Comparison of ENCODE assay signal across 8 mouse cellular contexts in genomic region chr1:131962606-131963084, GRCm38 (mm10). TPM values are rescaled to one million over a fixed set of nuclear protein-coding genes. Genes with fewer than 3 reads are reported as not detected.
DNase-seq lines count a peak whose midpoint lies in the region; ATAC-seq and TF ChIP-seq lines count a peak whose summit lies in the region.

TSS of gene Slc45a3 (plus strand) at chr1:131962967.

- TF ChIP-seq EP300 in MEL (IDR thresholded peaks at IDR 0.05; ENCODE audit: low read depth in 1 of 2, low read length in 2 of 2): no peak

- H3K9ac ChIP-seq in MEL (ENCODE audit: control insufficient read depth, low read depth, low read length, poor library complexity, severe bottlenecking): peak within 1 kb of the TSS; percentile 76
- peak within 1 kb of the TSS; percentile 40 for H3K9ac ChIP-seq in embryonic facial prominence, embryonic 15.5 days
- H3K9ac ChIP-seq in hindbrain, embryonic 15.5 days: peak within 1 kb of the TSS; percentile 52
- peak within 1 kb of the TSS; percentile 59 for H3K9ac ChIP-seq in liver, embryonic 12.5 days
- H3K9ac ChIP-seq in neural tube, embryonic 13.5 days: peak within 1 kb of the TSS; percentile 82

- peaks cover 28% of the 10 kb centered on the region for H3K4me1 ChIP-seq in E14TG2a.4 (replicated peaks; ENCODE audit: low read depth, low read length)
- H3K4me1 ChIP-seq in MEL (ENCODE audit: control insufficient read depth in 1 of 2, insufficient read depth in 2 of 2, low read length in 2 of 2): peaks cover 17 to 23% of the 10 kb centered on the region in 2 experiments
- H3K4me1 ChIP-seq in embryonic facial prominence, embryonic 15.5 days: peaks cover 17% of the 10 kb centered on the region
- peaks cover 15% of the 10 kb centered on the region for H3K4me1 ChIP-seq in hindbrain, embryonic 15.5 days (replicated peaks)
- H3K4me1 ChIP-seq in liver, embryonic 12.5 days: peaks cover 15% of the 10 kb centered on the region
- H3K4me1 ChIP-seq in neural tube, embryonic 13.5 days (replicated peaks): peaks cover 40% of the 10 kb centered on the region

- peak; percentile 76 for DNase-seq in MEL (ENCODE audit: low read depth, low spot score)
- DNase-seq in ovary, postnatal 10 days (ENCODE audit: low spot score): no peak

- H3K36me3 ChIP-seq in E14TG2a.4 (ENCODE audit: insufficient read depth, low read length): no peaks in the 10 kb centered on the region
- H3K36me3 ChIP-seq in MEL (ENCODE audit: control insufficient read depth in 1 of 2, insufficient read depth in 2 of 2, low read length in 2 of 2): peaks cover 0 to 33% of the 10 kb centered on the region in 2 experiments; a peak in 2 of 4 replicates
- no peaks in the 10 kb centered on the region for H3K36me3 ChIP-seq in embryonic facial prominence, embryonic 15.5 days
- H3K36me3 ChIP-seq in hindbrain, embryonic 15.5 days: no peaks in the 10 kb centered on the region
- H3K36me3 ChIP-seq in liver, embryonic 12.5 days: no peaks in the 10 kb centered on the region
- no peaks in the 10 kb centered on the region for H3K36me3 ChIP-seq in neural tube, embryonic 13.5 days

- H3K27ac ChIP-seq in MEL (ENCODE audit: control insufficient read depth, low read depth, low read length): peak within 1 kb of the TSS; percentile 76
- H3K27ac ChIP-seq in embryonic facial prominence, embryonic 15.5 days (replicated peaks): no peak within 1 kb of the TSS
- no peak within 1 kb of the TSS for H3K27ac ChIP-seq in hindbrain, embryonic 15.5 days (replicated peaks)
- H3K27ac ChIP-seq in liver, embryonic 12.5 days: no peak within 1 kb of the TSS
- H3K27ac ChIP-seq in neural tube, embryonic 13.5 days (replicated peaks): no peak within 1 kb of the TSS

- TF ChIP-seq RAD21 in MEL (IDR thresholded peaks at IDR 0.05; ENCODE audit: low read depth, low read length): no peak

- TF ChIP-seq POLR2A in MEL (IDR thresholded peaks at IDR 0.05; ENCODE audit: control insufficient read depth in 1 of 2, insufficient read depth in 1 of 2, low read depth in 1 of 2, low read length in 2 of 2, poor library complexity in 1 of 2): peak in 1 of 2 experiments; percentile 76; a peak in 1 of 4 replicates

- peaks cover 45% of the 10 kb centered on the region for H3K79me2 ChIP-seq in MEL (ENCODE audit: control insufficient read depth, insufficient read depth, low read length, poor library complexity)

- WGBS in embryonic facial prominence, embryonic 15.5 days: under 1% methylated on average over 29 of the region's 35 CpGs
- WGBS in hindbrain, embryonic 15.5 days: under 1% methylated on average over 33 of the region's 35 CpGs
- 1% methylated on average over 28 of the region's 35 CpGs for WGBS in liver, embryonic 12.5 days (ENCODE audit: insufficient replicate concordance)
- 0% methylated on average over 35 of the region's 35 CpGs for WGBS in neural tube, embryonic 13.5 days

- H3K4me3 ChIP-seq in E14TG2a.4 (replicated peaks; ENCODE audit: low read length): peak within 1 kb of the TSS; percentile 89
- peak within 1 kb of the TSS; percentile 69 to 93 for H3K4me3 ChIP-seq in MEL (ENCODE audit: control insufficient read depth in 1 of 2, insufficient read depth in 1 of 2, low read depth in 2 of 2, low read length in 2 of 2)
- H3K4me3 ChIP-seq in embryonic facial prominence, embryonic 15.5 days (replicated peaks): peak within 1 kb of the TSS; percentile 74
- H3K4me3 ChIP-seq in hindbrain, embryonic 15.5 days: peak within 1 kb of the TSS; percentile 87
- peak within 1 kb of the TSS; percentile 63 for H3K4me3 ChIP-seq in liver, embryonic 12.5 days
- peak within 1 kb of the TSS; percentile 86 for H3K4me3 ChIP-seq in neural tube, embryonic 13.5 days

- H3K4me2 ChIP-seq in embryonic facial prominence, embryonic 15.5 days (replicated peaks): peak within 1 kb of the TSS; percentile 99
- H3K4me2 ChIP-seq in hindbrain, embryonic 15.5 days: peak within 1 kb of the TSS; percentile 100
- H3K4me2 ChIP-seq in liver, embryonic 12.5 days: peak within 1 kb of the TSS; percentile 85
- peak within 1 kb of the TSS; percentile 99 for H3K4me2 ChIP-seq in neural tube, embryonic 13.5 days

- ATAC-seq in embryonic facial prominence, embryonic 15.5 days (ENCODE audit: insufficient number of reproducible peaks, low FRiP score, low TSS enrichment, low read depth): peak; percentile 16
- ATAC-seq in hindbrain, embryonic 15.5 days (ENCODE audit: low FRiP score, low read depth): peak; percentile 65
- ATAC-seq in liver, embryonic 12.5 days: peak; percentile 24
- peak; percentile 62 for ATAC-seq in neural tube, embryonic 13.5 days (ENCODE audit: low read depth)
- ATAC-seq in monocyte, adult 5-6 weeks (replicated peaks; ENCODE audit: insufficient number of reproducible peaks, low FRiP score, low TSS enrichment, poor library complexity, severe bottlenecking): no peak

- peaks cover 81% of the 10 kb centered on the region for H3K27me3 ChIP-seq in E14TG2a.4 (ENCODE audit: insufficient read depth, low read length)
- H3K27me3 ChIP-seq in MEL (ENCODE audit: control insufficient read depth in 1 of 2, insufficient read depth in 2 of 2, low read length in 2 of 2): no peaks in the 10 kb centered on the region
- peaks cover 26% of the 10 kb centered on the region for H3K27me3 ChIP-seq in embryonic facial prominence, embryonic 15.5 days
- peaks cover 26% of the 10 kb centered on the region for H3K27me3 ChIP-seq in hindbrain, embryonic 15.5 days
- H3K27me3 ChIP-seq in liver, embryonic 12.5 days (replicated peaks): peaks cover 84% of the 10 kb centered on the region
- H3K27me3 ChIP-seq in neural tube, embryonic 13.5 days: peaks cover 34% of the 10 kb centered on the region

- no peak for TF ChIP-seq CTCF in E14TG2a.4 (conservative IDR thresholded peaks at IDR 0.05; ENCODE audit: low read length)
- no peak for TF ChIP-seq CTCF in MEL (IDR thresholded peaks at IDR 0.05 in 2 of 3, conservative IDR thresholded peaks at IDR 0.05 in 1 of 3; ENCODE audit: control insufficient read depth in 1 of 3, insufficient read depth in 1 of 3, low read depth in 2 of 3, low read length in 3 of 3, poor library complexity in 1 of 3, severe bottlenecking in 1 of 3)

- H3K9me3 ChIP-seq in E14TG2a.4 (ENCODE audit: low read length) (0 out of 2 replicates have a peak, but pooled peaks cover under 1% of the 10 kb centered on the region), MEL (replicated peaks; ENCODE audit: insufficient read depth, low read length) (no peaks in the 10 kb centered on the region)
- no peaks in the 10 kb centered on the region for H3K9me3 ChIP-seq in embryonic facial prominence, embryonic 15.5 days (replicated peaks)
- H3K9me3 ChIP-seq in hindbrain, embryonic 15.5 days: no peaks in the 10 kb centered on the region
- no peaks in the 10 kb centered on the region for H3K9me3 ChIP-seq in liver, embryonic 12.5 days (replicated peaks)
- no peaks in the 10 kb centered on the region for H3K9me3 ChIP-seq in neural tube, embryonic 13.5 days

TF ChIP-seq in MEL, 35 proteins besides CTCF, POLR2A, EP300 and RAD21:
- TF ChIP-seq ETS1 (IDR thresholded peaks at IDR 0.05; ENCODE audit: low read depth, low read length) (peak; percentile 14; the same call in 1 of the 2 replicates), HCFC1 (IDR thresholded peaks at IDR 0.05; ENCODE audit: low read depth, low read length) (peak; percentile 7; the same call in 1 of the 2 replicates), ZMIZ1 (IDR thresholded peaks at IDR 0.05; ENCODE audit: low read depth, low read length) (peak; percentile 93), TAL1 (IDR thresholded peaks at IDR 0.05; ENCODE audit: low read length) (no peak), NRF1 (IDR thresholded peaks at IDR 0.05; ENCODE audit: insufficient read depth, low read depth, low read length, poor library complexity, severe bottlenecking) (peak; percentile 70), MYC (IDR thresholded peaks at IDR 0.05; ENCODE audit: low read depth, low read length) (no peak), POLR2AphosphoS2 (IDR thresholded peaks at IDR 0.05; ENCODE audit: low read length) (peak; percentile 81), MAX (IDR thresholded peaks at IDR 0.05; ENCODE audit: low read length) (no peak), NELFE (IDR thresholded peaks at IDR 0.05; ENCODE audit: low read depth, low read length) (peak; percentile 77), SIN3A (IDR thresholded peaks at IDR 0.05; ENCODE audit: low read length) (peak; percentile 67), MXI1 (IDR thresholded peaks at IDR 0.05; ENCODE audit: low read depth, low read length) (peak; percentile 83), MAZ (IDR thresholded peaks at IDR 0.05; ENCODE audit: low read depth, low read length) (peak; percentile 89)

RNA-seq across cellular contexts. Expression of gene Slc45a3, which starts in this region (rescaled TPM):
- 34.1 and 40.7 TPM in 2 replicates for total RNA-seq in MEL (2012; rRNA removed)
- polyA plus RNA-seq in MEL (2012; ENCODE audit: insufficient read depth in 1 of 2, insufficient read length in 2 of 2, low read depth in 1 of 2, low replicate concordance in 2 of 2, missing spikeins in 1 of 2): 10 to 100 TPM in 1 of 2 experiments, not detected in 1; 15.6 TPM
- polyA plus RNA-seq in embryonic facial prominence, embryonic 15.5 days (2015; fragmentation: Nextera tagmentation; extraction: Ambion mirVana): 12.6 and 13.3 TPM in 2 replicates
- 0.74 and 4.7 TPM in 2 replicates for polyA plus RNA-seq in hindbrain, embryonic 15.5 days (2015; fragmentation: Nextera tagmentation; extraction: Ambion mirVana)
- 3.1 and 3.8 TPM in 2 replicates for polyA plus RNA-seq in liver, embryonic 12.5 days (2016; fragmentation: Nextera tagmentation; extraction: Ambion mirVana)
- polyA plus RNA-seq in neural tube, embryonic 13.5 days (2015; fragmentation: Nextera tagmentation; extraction: Ambion mirVana): 4.7 and 5.9 TPM in 2 replicates
- not detected in 3 replicates for total RNA-seq in monocyte, adult 5-6 weeks (2017)

Comparison
In these comparisons a context has a peak if more than half of its experiments do, and no peak if none do; other contexts are left out.
1. RNA of gene Slc45a3 (total RNA-seq): 34.1 to 40.7 TPM in MEL; not detected in monocyte, adult 5-6 weeks; every median in the first group is over 10 times any median in the second.
2. Peak in every context shown above with its lines, with median percentiles within 50 percentile points of each other: H3K4me3 ChIP-seq, H3K9ac ChIP-seq and H3K4me2 ChIP-seq.